Mouse (Mus musculus): ENCODE data around the gene Stxbp5. TPM values are rescaled to one million over a fixed set of nuclear protein-coding genes. Genes with fewer than 3 reads are reported as not detected.

Gene Stxbp5
- polyA plus RNA-seq, 1 experiment from 2014 or later: 7.4 TPM

- no peak for DNase-seq (ENCODE audit: low spot score)
- ATAC-seq (replicated peaks; ENCODE audit: low FRiP score): no peak
- WGBS: 43% methylated on average over 3 of the region's 3 CpGs
These were observed 25.0 kb downstream of the Stxbp5 start for GRCm38 (mm10) chr10:9875905-9876304.

GRCm38 (mm10) chr10:9872143-9872542, 28.7 kb downstream of the Stxbp5 start:
- ATAC-seq (replicated peaks; ENCODE audit: low FRiP score) (no peak), DNase-seq (ENCODE audit: low spot score) (no peak)
- Histone ChIP-seq H3K9me3 (ENCODE audit: control insufficient read depth, low read length) (no peaks in the 10 kb centered on the region), H3K27ac (ENCODE audit: low read depth, low read length) (no peak overlapping the region), H3K4me1 (replicated peaks; ENCODE audit: control insufficient read depth, insufficient read depth, low read length) (no peaks in the 10 kb centered on the region), H3K36me3 (ENCODE audit: control insufficient read depth, insufficient read depth, low read length) (no peaks in the 10 kb centered on the region), H3K4me3 (ENCODE audit: low read depth, low read length) (no peak overlapping the region), H3K9ac (ENCODE audit: low read depth, low read length) (no peak overlapping the region), H3K4me2 (no peak overlapping the region), H3K27me3 (replicated peaks; ENCODE audit: control insufficient read depth, insufficient read depth, low read length) (no peaks in the 10 kb centered on the region)
- WGBS: 77% methylated on average over 2 of the region's 2 CpGs

More at GRCm38 (mm10) chr10:9875905-9876304, 25.0 kb downstream of the Stxbp5 start:
- Histone ChIP-seq H3K4me3 (ENCODE audit: low read depth, low read length) (no peak overlapping the region), H3K36me3 (ENCODE audit: control insufficient read depth, insufficient read depth, low read length) (no peaks in the 10 kb centered on the region), H3K4me1 (replicated peaks; ENCODE audit: control insufficient read depth, insufficient read depth, low read length) (no peaks in the 10 kb centered on the region; the same call in 1 of the 2 replicates), H3K9me3 (ENCODE audit: control insufficient read depth, low read length) (no peaks in the 10 kb centered on the region), H3K4me2 (no peak overlapping the region), H3K27me3 (replicated peaks; ENCODE audit: control insufficient read depth, insufficient read depth, low read length) (no peaks in the 10 kb centered on the region), H3K9ac (ENCODE audit: low read depth, low read length) (no peak overlapping the region), H3K27ac (ENCODE audit: low read depth, low read length) (no peak overlapping the region)

GRCm38 (mm10) chr10:9866793-9867579, 33.9 kb downstream of the Stxbp5 start:
- 80% methylated on average over 17 of the region's 17 CpGs for WGBS
- no peak for ATAC-seq (replicated peaks; ENCODE audit: low FRiP score)
- H3K4me3 ChIP-seq (ENCODE audit: low read depth, low read length): no peak overlapping the region
- H3K4me2 ChIP-seq: no peak overlapping the region
- H3K36me3 ChIP-seq (ENCODE audit: control insufficient read depth, insufficient read depth, low read length): no peaks in the 10 kb centered on the region
- no peak for DNase-seq (ENCODE audit: low spot score)
- H3K4me1 ChIP-seq (replicated peaks; ENCODE audit: control insufficient read depth, insufficient read depth, low read length): no peaks in the 10 kb centered on the region
- H3K27ac ChIP-seq (ENCODE audit: low read depth, low read length): no peak overlapping the region
- H3K27me3 ChIP-seq (replicated peaks; ENCODE audit: control insufficient read depth, insufficient read depth, low read length): no peaks in the 10 kb centered on the region
- H3K9me3 ChIP-seq (ENCODE audit: control insufficient read depth, low read length): no peaks in the 10 kb centered on the region
- no peak overlapping the region for H3K9ac ChIP-seq (ENCODE audit: low read depth, low read length)

- H3K9ac ChIP-seq (ENCODE audit: low read depth, low read length): no peak overlapping the region
- H3K36me3 ChIP-seq (ENCODE audit: control insufficient read depth, insufficient read depth, low read length): peaks cover 3% of the 10 kb centered on the region; the same call in 1 of the 2 replicates
- H3K27me3 ChIP-seq (replicated peaks; ENCODE audit: control insufficient read depth, insufficient read depth, low read length): no peaks in the 10 kb centered on the region
- no peak overlapping the region for H3K4me3 ChIP-seq (ENCODE audit: low read depth, low read length)
- DNase-seq (ENCODE audit: low spot score): no peak
- H3K4me2 ChIP-seq: no peak overlapping the region
- no peaks in the 10 kb centered on the region for H3K9me3 ChIP-seq (ENCODE audit: control insufficient read depth, low read length)
- no peaks in the 10 kb centered on the region for H3K4me1 ChIP-seq (replicated peaks; ENCODE audit: control insufficient read depth, insufficient read depth, low read length)
- no peak for ATAC-seq (replicated peaks; ENCODE audit: low FRiP score)
- WGBS: 85% methylated on average over 4 of the region's 4 CpGs
- no peak overlapping the region for H3K27ac ChIP-seq (ENCODE audit: low read depth, low read length)
These were observed 40.9 kb downstream of the Stxbp5 start for GRCm38 (mm10) chr10:9860022-9860421.

- no peak for DNase-seq (ENCODE audit: low spot score)
- Histone ChIP-seq H3K4me1 (replicated peaks; ENCODE audit: control insufficient read depth, insufficient read depth, low read length) (no peaks in the 10 kb centered on the region), H3K36me3 (ENCODE audit: control insufficient read depth, insufficient read depth, low read length) (peaks cover 4% of the 10 kb centered on the region; the same call in 1 of the 2 replicates), H3K9ac (ENCODE audit: low read depth, low read length) (no peak overlapping the region), H3K4me3 (ENCODE audit: low read depth, low read length) (no peak overlapping the region), H3K27ac (ENCODE audit: low read depth, low read length) (no peak overlapping the region), H3K9me3 (ENCODE audit: control insufficient read depth, low read length) (no peaks in the 10 kb centered on the region), H3K27me3 (replicated peaks; ENCODE audit: control insufficient read depth, insufficient read depth, low read length) (no peaks in the 10 kb centered on the region), H3K4me2 (no peak overlapping the region)
- ATAC-seq (replicated peaks; ENCODE audit: low FRiP score): no peak
- WGBS: 94% methylated on average over 3 of the region's 3 CpGs
These were observed 41.4 kb downstream of the Stxbp5 start for GRCm38 (mm10) chr10:9859476-9859875.

- H3K9me3 ChIP-seq (ENCODE audit: control insufficient read depth, low read length): no peaks in the 10 kb centered on the region; the same call in 1 of the 2 replicates
- H3K4me1 ChIP-seq (replicated peaks; ENCODE audit: control insufficient read depth, insufficient read depth, low read length): no peaks in the 10 kb centered on the region
- H3K4me2 ChIP-seq: no peak overlapping the region
- H3K27me3 ChIP-seq (replicated peaks; ENCODE audit: control insufficient read depth, insufficient read depth, low read length): no peaks in the 10 kb centered on the region
- no peak overlapping the region for H3K4me3 ChIP-seq (ENCODE audit: low read depth, low read length)
- no peak overlapping the region for H3K9ac ChIP-seq (ENCODE audit: low read depth, low read length)
- no peak overlapping the region for H3K27ac ChIP-seq (ENCODE audit: low read depth, low read length)
- no peak for ATAC-seq (replicated peaks; ENCODE audit: low FRiP score)
- WGBS: 86% methylated on average over 2 of the region's 2 CpGs
- H3K36me3 ChIP-seq (ENCODE audit: control insufficient read depth, insufficient read depth, low read length): peaks cover 4% of the 10 kb centered on the region; the same call in 1 of the 2 replicates
- no peak for DNase-seq (ENCODE audit: low spot score)
These were observed 43.0 kb downstream of the Stxbp5 start for GRCm38 (mm10) chr10:9857850-9858249.

- WGBS: 90% methylated on average over 9 of the region's 9 CpGs
- DNase-seq (ENCODE audit: low spot score) (no peak), ATAC-seq (replicated peaks; ENCODE audit: low FRiP score) (no peak)
- peaks cover 5% of the 10 kb centered on the region; the same call in 1 of the 2 replicates for H3K36me3 ChIP-seq (ENCODE audit: control insufficient read depth, insufficient read depth, low read length)
- no peaks in the 10 kb centered on the region for H3K4me1 ChIP-seq (replicated peaks; ENCODE audit: control insufficient read depth, insufficient read depth, low read length)
- no peak overlapping the region for H3K9ac ChIP-seq (ENCODE audit: low read depth, low read length)
- no peaks in the 10 kb centered on the region for H3K27me3 ChIP-seq (replicated peaks; ENCODE audit: control insufficient read depth, insufficient read depth, low read length)
- no peak overlapping the region for H3K4me3 ChIP-seq (ENCODE audit: low read depth, low read length)
- H3K9me3 ChIP-seq (ENCODE audit: control insufficient read depth, low read length): no peaks in the 10 kb centered on the region; the same call in 1 of the 2 replicates
- no peak overlapping the region for H3K27ac ChIP-seq (ENCODE audit: low read depth, low read length)
- no peak overlapping the region for H3K4me2 ChIP-seq
These were observed 44.1 kb downstream of the Stxbp5 start for GRCm38 (mm10) chr10:9856792-9857191.

- ATAC-seq (replicated peaks; ENCODE audit: low FRiP score) (no peak), DNase-seq (ENCODE audit: low spot score) (no peak)
- no peak overlapping the region for H3K9ac ChIP-seq (ENCODE audit: low read depth, low read length)
- no peaks in the 10 kb centered on the region for H3K4me1 ChIP-seq (replicated peaks; ENCODE audit: control insufficient read depth, insufficient read depth, low read length)
- H3K4me2 ChIP-seq: no peak overlapping the region
- no peaks in the 10 kb centered on the region for H3K27me3 ChIP-seq (replicated peaks; ENCODE audit: control insufficient read depth, insufficient read depth, low read length)
- peaks cover 6% of the 10 kb centered on the region; the same call in 1 of the 2 replicates for H3K36me3 ChIP-seq (ENCODE audit: control insufficient read depth, insufficient read depth, low read length)
- H3K27ac ChIP-seq (ENCODE audit: low read depth, low read length): no peak overlapping the region
- H3K4me3 ChIP-seq (ENCODE audit: low read depth, low read length): no peak overlapping the region
- WGBS: 97% methylated on average over 4 of the region's 4 CpGs
- H3K9me3 ChIP-seq (ENCODE audit: control insufficient read depth, low read length): no peaks in the 10 kb centered on the region
These were observed 54.5 kb downstream of the Stxbp5 start for GRCm38 (mm10) chr10:9846408-9846807.

GRCm38 (mm10) chr10:9839408-9839807, 61.5 kb downstream of the Stxbp5 start:
- Histone ChIP-seq H3K27me3 (replicated peaks; ENCODE audit: control insufficient read depth, insufficient read depth, low read length) (no peaks in the 10 kb centered on the region), H3K4me1 (replicated peaks; ENCODE audit: control insufficient read depth, insufficient read depth, low read length) (no peaks in the 10 kb centered on the region), H3K9me3 (ENCODE audit: control insufficient read depth, low read length) (no peaks in the 10 kb centered on the region), H3K36me3 (ENCODE audit: control insufficient read depth, insufficient read depth, low read length) (no peaks in the 10 kb centered on the region; the same call in 1 of the 2 replicates), H3K4me3 (ENCODE audit: low read depth, low read length) (no peak overlapping the region), H3K27ac (ENCODE audit: low read depth, low read length) (no peak overlapping the region), H3K9ac (ENCODE audit: low read depth, low read length) (no peak overlapping the region), H3K4me2 (no peak overlapping the region)
- ATAC-seq (replicated peaks; ENCODE audit: low FRiP score): no peak
- DNase-seq (ENCODE audit: low spot score): no peak
- 79% methylated on average over 7 of the region's 7 CpGs for WGBS
